Mouse (Mus musculus) small intestine, adult 2 months (tissue): ENCODE data around the gene Rps27. TPM values are rescaled to one million over a fixed set of nuclear protein-coding genes. Genes with fewer than 3 reads are reported as not detected.

ENCODE experiments used
- H3K27ac ChIP-seq: fragments of 200-500 bp; 2 replicates; pipeline ENCODE4 v1.5.1; 2012; ENCODE audit warnings: low read depth, low read length, control low read depth, inconsistent platforms; ENCODE audit not compliant: insufficient read depth
- H3K27me3 ChIP-seq: fragments of 200-500 bp; 2 replicates; pipeline ENCODE4 v1.6.1; 2012; ENCODE audit warnings: mild to moderate bottlenecking, moderate library complexity, low read length, inconsistent platforms; ENCODE audit not compliant: control insufficient read depth, insufficient read depth
- H3K36me3 ChIP-seq: fragments of 200-500 bp; 2 replicates; pipeline ENCODE4 v1.6.1; 2012; ENCODE audit warnings: mild to moderate bottlenecking, low read length, control low read depth, inconsistent platforms; ENCODE audit not compliant: control insufficient read depth, insufficient read depth
- H3K4me1 ChIP-seq: fragments of 200-500 bp; 2 replicates; pipeline ENCODE4 v1.6.1; 2012; ENCODE audit warnings: low read length, inconsistent platforms, mixed read lengths; ENCODE audit not compliant: control insufficient read depth, insufficient read depth, insufficient read length
- H3K4me3 ChIP-seq: fragments of 200-500 bp; 2 replicates; pipeline ENCODE4 v1.5.1; 2012; ENCODE audit warnings: low read depth, mild to moderate bottlenecking, control low read depth, inconsistent platforms, low read length, moderate library complexity
- CTCF ChIP-seq: fragments of 200-500 bp; IDR thresholded peaks from 2 replicates; pipeline ENCODE4 v1.5.1; 2012; ENCODE audit warnings: low read depth, mild to moderate bottlenecking, control low read depth, inconsistent platforms, low read length, moderate library complexity, mixed read lengths; ENCODE audit not compliant: insufficient replicate concordance, insufficient read length; ENCODE audit errors: extremely low read depth
- POLR2A ChIP-seq: fragments of 200-500 bp; IDR thresholded peaks from 2 replicates; pipeline ENCODE4 v1.6.1; 2012; ENCODE audit warnings: low read depth, mild to moderate bottlenecking, control low read depth, inconsistent platforms, low read length, moderate library complexity
- WGBS: fragments of 180-500 bp; shearing (Covaris S2); methylation state at CpG from one replicate; pipeline ENCODE4 v1.1.7; 2018; 5-methylcytosine and 5-hydroxymethylcytosine counted together
- polyA plus RNA-seq: library from polyadenylated mRNA; depleted of rRNA; stranded (reverse); fragments of >200 nt; gene quantifications from 2 replicates; pipeline ENCODE4 v1.2.3, GENCODE M21; 2012

The Rps27 gene
- polyA plus RNA-seq, 1 experiment = 835 TPM

GRCm38 (mm10) chr3:90247630-90247959 lies 34.1 kb upstream of the Rps27 start:
- TF ChIP-seq POLR2A = no peak
- peak; percentile 13; the same call in 1 of the 2 replicates for TF ChIP-seq CTCF
- peaks cover 6% of the 10 kb centered on the region; the same call in 1 of the 2 replicates for H3K4me1 ChIP-seq
- under 1% methylated on average over 3 of the region's 3 CpGs for WGBS

GRCm38 (mm10) chr3:90245406-90245805 lies 32.0 kb upstream of the Rps27 start:
- H3K27ac ChIP-seq = no peak overlapping the region
- no peak overlapping the region for H3K4me3 ChIP-seq
- WGBS = 54% methylated on average over 2 of the region's 2 CpGs
- peaks cover 14% of the 10 kb centered on the region; the same call in 1 of the 2 replicates for H3K4me1 ChIP-seq
- peaks cover 5% of the 10 kb centered on the region for H3K36me3 ChIP-seq
- no peak for TF ChIP-seq POLR2A
- TF ChIP-seq CTCF = no peak
- H3K27me3 ChIP-seq = no peaks in the 10 kb centered on the region

More at GRCm38 (mm10) chr3:90247630-90247959, 34.1 kb upstream of the Rps27 start:
- H3K27ac ChIP-seq = peak overlapping the region; percentile 89
- peaks cover 18% of the 10 kb centered on the region for H3K36me3 ChIP-seq
- H3K27me3 ChIP-seq = no peaks in the 10 kb centered on the region
- H3K4me3 ChIP-seq = peak overlapping the region; percentile 68

- Histone ChIP-seq H3K27me3 (no peaks in the 10 kb centered on the region), H3K27ac (peak within 1 kb of the TSS; percentile 33), H3K4me3 (peak within 1 kb of the TSS; percentile 53), H3K36me3 (no peaks in the 10 kb centered on the region), H3K4me1 (peaks cover 18% of the 10 kb centered on the region; the same call in 1 of the 2 replicates)
- no peak for TF ChIP-seq CTCF
- no peak for TF ChIP-seq POLR2A
- WGBS = 9% methylated on average over 19 of the region's 19 CpGs
Observed at GRCm38 (mm10) chr3:90242984-90243775, 29.7 kb upstream of the Rps27 start, which contains the start of gene Creb3l4. Creb3l4 (minus strand) TSS chr3:90243512.

GRCm38 (mm10) chr3:90241669-90242358 lies 28.4 kb upstream of the Rps27 start:
- 79% methylated on average over 10 of the region's 10 CpGs for WGBS
- Histone ChIP-seq H3K27me3 (no peaks in the 10 kb centered on the region), H3K4me3 (no peak overlapping the region), H3K27ac (no peak overlapping the region), H3K36me3 (no peaks in the 10 kb centered on the region), H3K4me1 (peaks cover 18% of the 10 kb centered on the region; the same call in 1 of the 2 replicates)
- TF ChIP-seq CTCF (no peak), POLR2A (no peak)

- H3K4me3 ChIP-seq = no peak overlapping the region
- WGBS = 52% methylated on average over 2 of the region's 2 CpGs
- H3K27me3 ChIP-seq = no peaks in the 10 kb centered on the region
- peaks cover 16% of the 10 kb centered on the region; the same call in 1 of the 2 replicates for H3K4me1 ChIP-seq
- H3K27ac ChIP-seq = no peak overlapping the region
- TF ChIP-seq CTCF = no peak
- no peak for TF ChIP-seq POLR2A
- peaks cover 2% of the 10 kb centered on the region for H3K36me3 ChIP-seq
Observed at GRCm38 (mm10) chr3:90241251-90241650, 27.8 kb upstream of the Rps27 start.

GRCm38 (mm10) chr3:90231507-90232333 lies 18.3 kb upstream of the Rps27 start, which contains the start of gene Jtb:
Jtb (plus strand) TSS chr3:90231597.
- H3K36me3 ChIP-seq = peaks cover 22% of the 10 kb centered on the region
- H3K27ac ChIP-seq = peak within 1 kb of the TSS; percentile 79
- H3K4me3 ChIP-seq = peak within 1 kb of the TSS; percentile 82
- H3K4me1 ChIP-seq = no peaks in the 10 kb centered on the region
- TF ChIP-seq CTCF (no peak), POLR2A (peak; percentile 94)
- H3K27me3 ChIP-seq = no peaks in the 10 kb centered on the region
- WGBS = under 1% methylated on average over 61 of the region's 61 CpGs
